Mouse (Mus musculus): Measurements from ENCODE around the gene Jsrp1.

GRCm38 (mm10) chr10:80856908-80857307, 43.6 kb upstream of the Jsrp1 start:
- TF ChIP-seq GATA1 (IDR thresholded peaks at IDR 0.05; ENCODE audit: borderline replicate concordance, low read length), result no peak
- TF ChIP-seq CTCF (IDR thresholded peaks at IDR 0.05; ENCODE audit: low read depth, low read length), result no peak
- TF ChIP-seq GATA2 (IDR thresholded peaks at IDR 0.05; ENCODE audit: borderline replicate concordance, low read depth, low read length), result no peak

Measured in G1E (cell line).